Mouse (Mus musculus) megakaryocyte, embryonic 14.5 days (primary cell): ENCODE data around the gene Arf1.

Experiments used
- FLI1 ChIP-seq: IDR thresholded peaks from 2 replicates; pipeline ENCODE4 v1.6.1; 2012; ENCODE audit warnings: low read length, inconsistent platforms, mixed read lengths
- GATA1 ChIP-seq: IDR thresholded peaks from 3 replicates; pipeline ENCODE4 v1.6.1; 2012; ENCODE audit warnings: mixed read lengths, low read length, inconsistent platforms, borderline replicate concordance

DNA sequence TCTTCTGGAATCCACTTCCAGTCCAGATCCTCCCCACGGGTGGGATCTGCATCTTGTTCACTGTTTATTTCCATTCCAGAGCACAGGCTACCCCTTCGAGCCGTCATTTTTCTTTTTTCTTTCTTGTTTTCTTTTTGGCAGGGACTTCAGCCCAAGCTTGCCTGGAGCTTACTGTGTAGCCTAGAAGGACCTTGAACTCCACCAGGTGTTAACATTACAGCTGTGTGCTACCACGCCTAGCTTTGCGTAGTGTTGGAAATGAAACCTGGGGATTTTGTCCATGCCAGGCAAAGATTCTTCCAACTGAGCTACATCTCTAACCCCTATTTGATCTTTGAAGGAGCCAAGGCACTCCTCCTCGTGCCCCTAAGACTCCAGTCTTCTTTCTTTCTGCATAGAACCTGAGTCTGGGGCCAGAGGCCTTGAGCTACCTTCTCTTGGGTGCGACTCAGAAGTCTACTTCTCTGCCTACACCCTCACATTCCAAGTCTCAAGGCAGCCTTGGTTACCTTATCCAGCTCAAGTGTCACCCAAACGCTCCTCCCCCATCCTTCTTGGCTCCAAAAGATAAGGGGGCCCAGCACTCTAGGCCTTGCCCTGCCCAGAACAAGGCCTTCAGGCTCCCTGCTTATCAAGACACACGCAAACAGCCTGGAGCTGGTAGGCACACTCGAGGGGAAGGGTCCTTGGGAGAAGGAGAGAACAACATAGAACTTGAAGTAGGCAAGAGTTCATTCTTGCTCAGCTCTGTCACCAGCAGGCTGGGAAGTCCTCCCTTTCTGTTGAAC lies 32.8 kb upstream of the Arf1 start:
- no peak for TF ChIP-seq GATA1
- no peak for TF ChIP-seq FLI1
